In genomic region chr14:86562728-86563127, GRCm38 (mm10) we compare ENCODE assay signal across 9 mouse cellular contexts.
DNase-seq lines count a peak whose midpoint lies in the region; ATAC-seq lines count a peak whose summit lies in the region.
"Had no signal": no experiment of that assay in that cellular context is flagged by ENCODE, and none has a peak within 500 bp of the region (broad histone marks: within the 10 kb centered on the region; RNA-seq: fewer than 3 reads in every experiment).

No protein-coding gene starts in this region.

- H3K27me3 ChIP-seq in kidney, embryonic 14.5 days (ENCODE audit: control insufficient read depth, insufficient read depth, low read length): no peaks in the 10 kb centered on the region

- H3K4me3 ChIP-seq in kidney, embryonic 14.5 days (ENCODE audit: low read length): no peak overlapping the region
- H3K4me3 ChIP-seq: erythroblast, embryonic 14.5 days had no signal

- WGBS in kidney, embryonic 14.5 days: 50% methylated on average over 2 of the region's 2 CpGs

- no peak overlapping the region for H3K4me2 ChIP-seq in kidney, embryonic 14.5 days (replicated peaks; ENCODE audit: low read depth, low read length)

- no peak overlapping the region for H3K9ac ChIP-seq in kidney, embryonic 14.5 days (ENCODE audit: low read depth, low read length)

- no peaks in the 10 kb centered on the region for H3K36me3 ChIP-seq in kidney, embryonic 14.5 days (ENCODE audit: control insufficient read depth, insufficient read depth, low read length)

- H3K9me3 ChIP-seq in kidney, embryonic 14.5 days (ENCODE audit: control insufficient read depth, low read length): no peaks in the 10 kb centered on the region

- ATAC-seq in kidney, embryonic 14.5 days (ENCODE audit: low FRiP score, low TSS enrichment): no peak
- ATAC-seq in CD4-positive, CD25-positive, alpha-beta regulatory T cell, adult 4 months: no peak

- no peak overlapping the region for H3K27ac ChIP-seq in kidney, embryonic 14.5 days (ENCODE audit: low read depth, low read length)
- H3K27ac ChIP-seq: macrophage had no signal

- H3K4me1 ChIP-seq in kidney, embryonic 14.5 days (ENCODE audit: control insufficient read depth, insufficient read depth, low read length): no peaks in the 10 kb centered on the region

- peak; percentile 33 for DNase-seq in kidney, adult 9 months
- DNase-seq in MN1 (ENCODE audit: low spot score): peak; percentile 7
- DNase-seq in c-Kit-positive CD71-negative TER-119-negative erythroid progenitor cells, embryonic 14.5 days (ENCODE audit: low read depth): peak; percentile 1
- DNase-seq in kidney, postnatal 36 days: peak; percentile 32 to 51
- no peak for DNase-seq in layer of hippocampus, adult 8-10 months (ENCODE audit: low spot score in 2 of 2)

Comparison
In these comparisons a context has a peak if more than half of its experiments do, and no peak if none do; other contexts are left out.
1. DNase-seq: peak in kidney, adult 9 months (single experiment), MN1 (single experiment), c-Kit-positive CD71-negative TER-119-negative erythroid progenitor cells, embryonic 14.5 days (single experiment) and kidney, postnatal 36 days (2 of 2); none in layer of hippocampus, adult 8-10 months (0 of 2).